ENCODE assay signal across 22 mouse cellular contexts in the genomic region with DNA sequence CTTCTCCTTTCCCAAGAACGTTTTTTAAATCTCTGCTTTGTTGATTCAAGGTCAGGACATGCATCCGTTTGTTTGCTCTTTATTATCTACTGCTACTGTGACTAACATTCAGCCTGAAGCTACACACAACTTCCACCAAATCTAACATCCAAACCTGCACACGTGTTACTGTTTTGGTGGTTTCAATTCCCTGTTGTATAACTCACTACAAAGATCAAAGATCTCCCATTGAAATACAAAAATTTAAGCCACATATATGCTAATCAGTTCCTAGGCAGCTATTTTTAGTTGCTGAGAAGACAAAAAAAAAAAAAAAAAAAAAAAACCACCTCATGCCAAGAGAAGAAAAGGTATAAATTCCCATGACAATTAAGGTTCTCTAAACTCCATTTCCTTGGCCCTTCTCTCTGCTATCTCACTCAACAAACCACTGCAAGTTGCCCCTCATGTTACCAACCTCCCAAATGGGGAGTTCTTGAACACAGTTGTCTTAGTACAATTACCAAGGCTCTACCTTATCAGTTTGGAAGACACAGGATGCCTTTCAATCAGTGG.
"Had no signal": no experiment of that assay in that cellular context is flagged by ENCODE, and none has a peak within 500 bp of the region (broad histone marks: within the 10 kb centered on the region; RNA-seq: fewer than 3 reads in every experiment).

No protein-coding gene starts in this region.

- H3K27me3 ChIP-seq: liver, embryonic 15.5 days; lung, embryonic 15.5 days; megakaryocyte, embryonic 14.5 days; midbrain, embryonic 12.5 days; midbrain, embryonic 15.5 days; neural tube, embryonic 12.5 days; stomach, embryonic 15.5 days had no signal

- H3K4me3 ChIP-seq: liver, embryonic 15.5 days; lung, embryonic 15.5 days; megakaryocyte, embryonic 14.5 days; midbrain, embryonic 12.5 days; midbrain, embryonic 15.5 days; neural tube, embryonic 12.5 days; stomach, embryonic 15.5 days had no signal

- H3K4me2 ChIP-seq: liver, embryonic 15.5 days; lung, embryonic 15.5 days; midbrain, embryonic 12.5 days; midbrain, embryonic 15.5 days; neural tube, embryonic 12.5 days; stomach, embryonic 15.5 days had no signal

- DNase-seq: liver, postnatal 0 days; lung, adult 2 months; lung, postnatal 14 days; lung, postnatal 36 days; retina, postnatal 1 day; right cerebral cortex, adult 18-20 months; right cerebral cortex, postnatal 25 days; right cerebral cortex, postnatal 4 days; spleen, adult 18-20 months; thymus, adult 2 months; thymus, postnatal 25 days; thymus, postnatal 4 days had no signal

- H3K9ac ChIP-seq: liver, embryonic 15.5 days; liver, postnatal 0 days; lung, embryonic 15.5 days; midbrain, embryonic 12.5 days; midbrain, embryonic 15.5 days; neural tube, embryonic 12.5 days; stomach, embryonic 15.5 days had no signal

- H3K4me1 ChIP-seq: liver, embryonic 15.5 days; lung, embryonic 15.5 days; megakaryocyte, embryonic 14.5 days; midbrain, embryonic 12.5 days; midbrain, embryonic 15.5 days; neural tube, embryonic 12.5 days; stomach, embryonic 15.5 days had no signal

- H3K27ac ChIP-seq: liver, embryonic 15.5 days; lung, embryonic 15.5 days; macrophage; midbrain, embryonic 12.5 days; midbrain, embryonic 15.5 days; neural tube, embryonic 12.5 days; stomach, embryonic 15.5 days; stomach, postnatal 0 days had no signal

- H3K36me3 ChIP-seq: liver, embryonic 15.5 days; lung, embryonic 15.5 days; midbrain, embryonic 12.5 days; midbrain, embryonic 15.5 days; neural tube, embryonic 12.5 days; stomach, embryonic 15.5 days had no signal

- H3K9me3 ChIP-seq: liver, embryonic 15.5 days; lung, embryonic 15.5 days; midbrain, embryonic 12.5 days; midbrain, embryonic 15.5 days; neural tube, embryonic 12.5 days; stomach, embryonic 15.5 days had no signal

- ATAC-seq: liver, postnatal 0 days; lung, postnatal 0 days; midbrain, embryonic 15.5 days had no signal
